Mouse (Mus musculus) layer of hippocampus, postnatal 25 days (tissue): Measurements from ENCODE around the gene Snx25. TPM values are rescaled to one million over a fixed set of nuclear protein-coding genes. Genes with fewer than 3 reads are reported as not detected.

ENCODE experiments used
- DNase-seq, 2 experiments: peaks; one replicate each; pipeline ENCODE4 v3.0.0; 2022; ENCODE audit warnings: mixed read lengths in 2 of 2, low spot score in 1 of 2; ENCODE audit errors: extremely low spot score in 1 of 2
- total RNA-seq, 2 experiments: library from RNA; stranded (reverse); gene quantifications; 2 replicates each; pipeline ENCODE4 v1.2.3; 2021

Gene Snx25
- total RNA-seq, 2 experiments from 2014 or later = 44.1 to 45.8 TPM

- DNase-seq = no peak
These were observed 129.2 kb downstream of the Snx25 start for GRCm38 (mm10) chr8:46022758-46023157.

GRCm38 (mm10) chr8:46022203-46022602 is 129.8 kb downstream of the Snx25 start:
- DNase-seq = no peak

GRCm38 (mm10) chr8:46010746-46011680 is 140.9 kb downstream of the Snx25 start:
- peak in 1 of 2 experiments; percentile 23 for DNase-seq

- no peak for DNase-seq
These were observed 141.7 kb downstream of the Snx25 start for GRCm38 (mm10) chr8:46010306-46010705.

- DNase-seq = no peak
These were observed 144.8 kb downstream of the Snx25 start for GRCm38 (mm10) chr8:46007050-46007672.

- no peak for DNase-seq
These were observed 146.4 kb downstream of the Snx25 start, which contains the start of gene Ankrd37 for GRCm38 (mm10) chr8:46005596-46005995. Gene Ankrd37, minus strand, starts transcription at chr8:46005707.

GRCm38 (mm10) chr8:45999784-46000705 is 151.9 kb downstream of the Snx25 start:
- peak; percentile 94 to 95 for DNase-seq

- no peak for DNase-seq
These were observed 152.7 kb downstream of the Snx25 start, which contains the start of gene Lrp2bp for GRCm38 (mm10) chr8:45999138-45999783. Gene Lrp2bp, plus strand, starts transcription at chr8:45999303.

GRCm38 (mm10) chr8:45998228-45998627 is 153.7 kb downstream of the Snx25 start:
- DNase-seq = no peak

- DNase-seq = no peak
These were observed 156.4 kb downstream of the Snx25 start for GRCm38 (mm10) chr8:45995576-45995975.

- peak in 1 of 2 experiments; percentile 13 for DNase-seq
These were observed 157.8 kb downstream of the Snx25 start for GRCm38 (mm10) chr8:45994111-45994510.

GRCm38 (mm10) chr8:45990631-45991310 is 161.2 kb downstream of the Snx25 start:
- no peak for DNase-seq

- no peak for DNase-seq
These were observed 163.8 kb downstream of the Snx25 start for GRCm38 (mm10) chr8:45988189-45988588.

GRCm38 (mm10) chr8:45986665-45987064 is 165.3 kb downstream of the Snx25 start:
- no peak for DNase-seq

Other genes with a start within 250 kb of the Snx25 start
- gene Ccdc110, start 217.5 kb downstream of the Snx25 start, total RNA-seq = under 1 TPM; 0.66 TPM
- 1 to 10 TPM; 2.1 to 3.9 TPM for gene 1700029J07Rik, start 176.9 kb downstream of the Snx25 start, total RNA-seq
- gene Ufsp2, start 176.6 kb downstream of the Snx25 start, total RNA-seq = 10 to 100 TPM; 49.5 to 52.6 TPM
- gene Lrp2bp, start 152.9 kb downstream of the Snx25 start, total RNA-seq = under 1 TPM; 0.10 to 0.23 TPM
- gene Ankrd37, start 146.5 kb downstream of the Snx25 start, total RNA-seq = 1 to 10 TPM; 8.7 to 9.5 TPM
- gene Cfap97, start 388 bp downstream of the Snx25 start, total RNA-seq = 10 to 100 TPM; 21.6 to 24.3 TPM
- gene Slc25a4, start 59.1 kb upstream of the Snx25 start, total RNA-seq = 100 to 1,000 TPM; 582 to 631 TPM
- not detected for gene Helt, start 142.5 kb upstream of the Snx25 start, total RNA-seq